ENCODE assay signal across 8 mouse cellular contexts in genomic region chr2:45111571-45111970, GRCm38 (mm10). TPM values are rescaled to one million over a fixed set of nuclear protein-coding genes. Genes with fewer than 3 reads are reported as not detected.
DNase-seq lines count a peak whose midpoint lies in the region; ATAC-seq and TF ChIP-seq lines count a peak whose summit lies in the region.
"Not testable (repeated sequence)": the region's sequence is repeated elsewhere in the genome, so short reads cannot be mapped to it uniquely, and the experiment has no call there.

No protein-coding gene starts in this region.

- peak overlapping the region; percentile 100 for H3K27ac ChIP-seq in bone marrow macrophage, adult 2 months (ENCODE audit: insufficient read depth, low read depth, low read length)
- H3K27ac ChIP-seq in heart, embryonic 10.5 days, result peak overlapping the region; percentile 100
- H3K27ac ChIP-seq in hindbrain, postnatal 0 days, result peak overlapping the region; percentile 96; the same call in 1 of the 2 replicates
- H3K27ac ChIP-seq in limb, embryonic 10.5 days; midbrain, postnatal 0 days (ENCODE audit: low read depth, low read length): not testable (repeated sequence)
- H3K27ac ChIP-seq in stomach, postnatal 0 days (replicated peaks), result peak overlapping the region; percentile 96

- H3K27me3 ChIP-seq in heart, embryonic 10.5 days (ENCODE audit: insufficient read depth, poor library complexity, severe bottlenecking); hindbrain, postnatal 0 days (ENCODE audit: insufficient read depth, low read length); midbrain, postnatal 0 days (ENCODE audit: insufficient read depth, low read length); stomach, postnatal 0 days (ENCODE audit: control insufficient read depth, insufficient read depth, low read length): not testable (repeated sequence)
- peaks cover 68% of the 10 kb centered on the region for H3K27me3 ChIP-seq in limb, embryonic 10.5 days (ENCODE audit: low read depth, poor library complexity, severe bottlenecking)

- TF ChIP-seq CTCF in bone marrow macrophage, adult 2 months (IDR thresholded peaks at IDR 0.05; ENCODE audit: low read depth, low read length); hindbrain, postnatal 0 days (IDR thresholded peaks at IDR 0.05; ENCODE audit: low read depth); lung, adult 2 months (IDR thresholded peaks at IDR 0.05; ENCODE audit: insufficient read depth, low read length); midbrain, postnatal 0 days (IDR thresholded peaks at IDR 0.05); stomach, postnatal 0 days (IDR thresholded peaks at IDR 0.05; ENCODE audit: low read depth): not testable (repeated sequence)

- not testable (repeated sequence) for TF ChIP-seq POLR2A in bone marrow macrophage, adult 2 months (IDR thresholded peaks at IDR 0.05; ENCODE audit: borderline replicate concordance, low read depth, low read length); lung, adult 2 months (IDR thresholded peaks at IDR 0.05; ENCODE audit: borderline replicate concordance, extremely low read depth, low read depth, low read length)

- not testable (repeated sequence) for H3K36me3 ChIP-seq in heart, embryonic 10.5 days; hindbrain, postnatal 0 days (ENCODE audit: insufficient read depth, low read length); limb, embryonic 10.5 days; midbrain, postnatal 0 days (ENCODE audit: insufficient read depth, low read length); stomach, postnatal 0 days (ENCODE audit: control insufficient read depth, insufficient read depth, low read length)

- peak; percentile 44; the same call in 1 of the 2 replicates for ATAC-seq in erythroblast, adult 5-6 weeks (replicated peaks; ENCODE audit: low FRiP score, poor library complexity, severe bottlenecking)
- ATAC-seq in hindbrain, postnatal 0 days; midbrain, postnatal 0 days (ENCODE audit: low FRiP score); stomach, postnatal 0 days (ENCODE audit: low FRiP score, low TSS enrichment): not testable (repeated sequence)

- not testable (repeated sequence) for H3K9me3 ChIP-seq in heart, embryonic 10.5 days; hindbrain, postnatal 0 days (ENCODE audit: low read length); limb, embryonic 10.5 days (replicated peaks); midbrain, postnatal 0 days (ENCODE audit: low read length); stomach, postnatal 0 days (ENCODE audit: control insufficient read depth, low read length)

- WGBS in heart, embryonic 10.5 days, result 6% methylated on average over 3 of the region's 3 CpGs
- 6% methylated on average over 3 of the region's 3 CpGs for WGBS in hindbrain, postnatal 0 days
- 5% methylated on average over 3 of the region's 3 CpGs for WGBS in limb, embryonic 10.5 days
- WGBS in lung, adult 2 months, result 7% methylated on average over 3 of the region's 3 CpGs
- 12% methylated on average over 3 of the region's 3 CpGs for WGBS in midbrain, postnatal 0 days
- WGBS in stomach, postnatal 0 days, result 10% methylated on average over 3 of the region's 3 CpGs

- H3K4me3 ChIP-seq in bone marrow macrophage, adult 2 months (ENCODE audit: insufficient read depth, low read length), result peak overlapping the region; percentile 78
- peak overlapping the region; percentile 98 for H3K4me3 ChIP-seq in heart, embryonic 10.5 days
- peak overlapping the region; percentile 82 for H3K4me3 ChIP-seq in hindbrain, postnatal 0 days (ENCODE audit: low read length)
- peak overlapping the region; percentile 89; the same call in 1 of the 2 replicates for H3K4me3 ChIP-seq in limb, embryonic 10.5 days
- H3K4me3 ChIP-seq in lung, adult 2 months (replicated peaks; ENCODE audit: extremely low read depth, low read depth, low read length), result peak overlapping the region; percentile 71
- H3K4me3 ChIP-seq in midbrain, postnatal 0 days (ENCODE audit: low read depth, low read length), result peak overlapping the region; percentile 68
- peak overlapping the region; percentile 69 for H3K4me3 ChIP-seq in stomach, postnatal 0 days (ENCODE audit: low read depth, low read length)

- not testable (repeated sequence) for H3K4me1 ChIP-seq in bone marrow macrophage, adult 2 months (ENCODE audit: control insufficient read depth, insufficient read depth, low read length); hindbrain, postnatal 0 days (ENCODE audit: insufficient read depth, low read length); lung, adult 2 months (ENCODE audit: control insufficient read depth, insufficient read depth, low read length); midbrain, postnatal 0 days (ENCODE audit: insufficient read depth, low read length); stomach, postnatal 0 days (replicated peaks; ENCODE audit: control insufficient read depth, insufficient read depth)
- H3K4me1 ChIP-seq in heart, embryonic 10.5 days, result peaks cover 28% of the 10 kb centered on the region
- peaks cover 76% of the 10 kb centered on the region for H3K4me1 ChIP-seq in limb, embryonic 10.5 days

- H3K4me2 ChIP-seq in hindbrain, postnatal 0 days (ENCODE audit: low read depth, low read length), result peak overlapping the region; percentile 76
- H3K4me2 ChIP-seq in midbrain, postnatal 0 days (ENCODE audit: low read depth, low read length, poor library complexity, severe bottlenecking), result peak overlapping the region; percentile 91
- H3K4me2 ChIP-seq in stomach, postnatal 0 days (replicated peaks; ENCODE audit: low read depth), result peak overlapping the region; percentile 69

- DNase-seq in heart, embryonic 10.5 days (ENCODE audit: low spot score); hindbrain, postnatal 0 days (ENCODE audit: low spot score); limb, embryonic 10.5 days (ENCODE audit: low spot score); lung, adult 2 months; midbrain, postnatal 0 days (ENCODE audit: low spot score); stomach, postnatal 0 days (ENCODE audit: low spot score): not testable (repeated sequence)

- peak overlapping the region; percentile 83 for H3K9ac ChIP-seq in hindbrain, postnatal 0 days (replicated peaks; ENCODE audit: low read length)
- peak overlapping the region; percentile 78; the same call in 1 of the 2 replicates for H3K9ac ChIP-seq in midbrain, postnatal 0 days (replicated peaks; ENCODE audit: low read length, poor library complexity, severe bottlenecking)
- H3K9ac ChIP-seq in stomach, postnatal 0 days (ENCODE audit: low read length), result peak overlapping the region; percentile 93

- TF ChIP-seq EP300 in stomach, postnatal 0 days (optimal IDR thresholded peaks at IDR 0.05), result not testable (repeated sequence)

RNA-seq across cellular contexts. Expression of gene Zeb2, which starts 5.6 kb away (rescaled TPM):
- polyA plus RNA-seq in bone marrow macrophage, adult 2 months (2012; ENCODE audit: insufficient read depth, insufficient read length, missing spikeins), result 368 and 388 TPM in 2 replicates
- 33.2 and 42.6 TPM in 2 replicates for total RNA-seq in erythroblast, adult 5-6 weeks (2015; ENCODE audit: low replicate concordance)
- total RNA-seq in erythroblast, adult 5-6 weeks (2017; ENCODE audit: low replicate concordance), result 39.3 and 42.8 TPM in 2 replicates
- 22.8 and 25.1 TPM in 2 replicates for polyA plus RNA-seq in heart, embryonic 10.5 days (2016; fragmentation: Nextera tagmentation; extraction: Ambion mirVana)
- 47.7 and 52.0 TPM in 2 replicates for total RNA-seq in hindbrain, postnatal 0 days (2014; rRNA removed)
- polyA plus RNA-seq in hindbrain, postnatal 0 days (2015; fragmentation: Nextera tagmentation; extraction: Ambion mirVana), result 21.4 and 21.9 TPM in 2 replicates
- 5.3 and 5.4 TPM in 2 replicates for polyA plus RNA-seq in limb, embryonic 10.5 days (2016; fragmentation: Nextera tagmentation; extraction: Ambion mirVana)
- polyA plus RNA-seq in lung, adult 2 months (2012; rRNA removed), result 26.1 and 59.0 TPM in 2 replicates
- 39.6 and 48.1 TPM in 2 replicates for total RNA-seq in midbrain, postnatal 0 days (2014; rRNA removed)
- 13.4 and 15.3 TPM in 2 replicates for polyA plus RNA-seq in midbrain, postnatal 0 days (2015; fragmentation: Nextera tagmentation; extraction: Ambion mirVana)
- 13.5 and 14.4 TPM in 2 replicates for polyA plus RNA-seq in stomach, postnatal 0 days (2015; fragmentation: Nextera tagmentation; extraction: Ambion mirVana)
